Mouse (Mus musculus) midbrain, postnatal 0 days (tissue): ENCODE results near the gene Olfr485. TPM values are rescaled to one million over a fixed set of nuclear protein-coding genes. Genes with fewer than 3 reads are reported as not detected.
"Not testable (repeated sequence)": the region's sequence is repeated elsewhere in the genome, so short reads cannot be mapped to it uniquely, and the experiment has no call there.

ENCODE experiments used
- ATAC-seq: fragments of 200-750 bp; cut with Nextera tagmentation; 2 replicates; pipeline ENCODE4 v1.8.0; 2017; ENCODE audit warnings: moderate number of reproducible peaks, mild to moderate bottlenecking, moderate TSS enrichment, moderate library complexity; ENCODE audit not compliant: low FRiP score
- DNase-seq: peaks from one replicate; pipeline ENCODE4 v3.0.0-alpha.2; 2015; ENCODE audit warnings: low spot score
- H3K27ac ChIP-seq: fragments of 300-500 bp; sonication (generic); 2 replicates; pipeline ENCODE4 v1.5.1; 2014; ENCODE audit warnings: low read depth, mild to moderate bottlenecking, low read length, mixed read lengths
- H3K27me3 ChIP-seq: fragments of 300-500 bp; sonication (generic); 2 replicates; pipeline ENCODE4 v1.6.1; 2014; ENCODE audit warnings: low read length, control low read depth, mixed read lengths; ENCODE audit not compliant: insufficient read depth
- H3K36me3 ChIP-seq: fragments of 300-500 bp; sonication (generic); 2 replicates; pipeline ENCODE4 v1.6.1; 2014; ENCODE audit warnings: low read length, control low read depth, mixed read lengths; ENCODE audit not compliant: insufficient read depth
- H3K4me1 ChIP-seq: fragments of 300-500 bp; sonication (generic); 2 replicates; pipeline ENCODE4 v1.6.1; 2014; ENCODE audit warnings: mild to moderate bottlenecking, control low read depth, antibody characterized with exemption, low read length, mixed read lengths; ENCODE audit not compliant: insufficient read depth
- H3K4me2 ChIP-seq: fragments of 300-500 bp; sonication (generic); 2 replicates; pipeline ENCODE4 v1.6.1; 2014; ENCODE audit warnings: low read depth, mild to moderate bottlenecking, low read length, mixed read lengths; ENCODE audit not compliant: poor library complexity, severe bottlenecking
- H3K4me3 ChIP-seq: fragments of 300-500 bp; sonication (generic); 2 replicates; pipeline ENCODE4 v1.5.1; 2014; ENCODE audit warnings: low read depth, mild to moderate bottlenecking, low read length, moderate library complexity
- H3K9ac ChIP-seq: fragments of 300-500 bp; sonication (generic); replicated peaks from 2 replicates; pipeline ENCODE4 v1.6.1; 2014; ENCODE audit warnings: mild to moderate bottlenecking, low read length, moderate library complexity, mixed read lengths; ENCODE audit not compliant: poor library complexity, severe bottlenecking
- H3K9me3 ChIP-seq: fragments of 300-500 bp; sonication (generic); 2 replicates; pipeline ENCODE4 v1.6.1; 2016; ENCODE audit warnings: low read length, control low read depth
- CTCF ChIP-seq: IDR thresholded peaks from 2 replicates; pipeline ENCODE4 v1.5.1; 2016; ENCODE audit warnings: antibody characterized with exemption, mild to moderate bottlenecking
- WGBS: fragments of 180-500 bp; shearing (Covaris S2); extraction: QIAGEN DNeasy Blood & Tissue Kit; methylation state at CpG from one replicate; pipeline ENCODE4 v1.1.7; 2014; 5-methylcytosine and 5-hydroxymethylcytosine counted together
- polyA plus RNA-seq: library from polyadenylated mRNA; unstranded; fragments of >200 nt; fragmentation: Nextera tagmentation; extraction: Ambion mirVana; gene quantifications from 2 replicates; pipeline ENCODE4 v1.2.1, GENCODE M21; 2015
- total RNA-seq: library from RNA; depleted of rRNA; stranded (reverse); fragments of >200 nt; gene quantifications from 2 replicates; pipeline ENCODE4 v1.2.3, GENCODE M21; 2014; rRNA removed

The Olfr485 gene
- total RNA-seq (not detected in 2 replicates), polyA plus RNA-seq (not detected in 2 replicates)

DNA sequence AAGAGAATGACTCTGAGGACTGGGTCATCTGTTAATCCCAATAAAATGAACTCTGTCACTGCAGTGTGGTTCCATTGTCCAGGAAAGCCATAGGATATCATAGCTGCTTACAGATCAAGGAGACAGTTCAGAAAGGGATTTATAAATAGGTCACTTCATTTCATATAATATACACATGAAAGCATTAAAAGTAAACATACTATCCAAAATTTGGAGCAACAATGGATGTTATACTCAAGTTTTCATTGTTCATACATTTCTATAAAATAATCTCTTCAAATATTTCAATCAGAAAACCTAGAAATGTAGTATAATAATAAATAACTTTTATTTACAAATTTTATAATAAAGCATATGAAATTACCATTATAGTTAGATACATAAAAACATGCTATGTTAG, at the start of gene Olfr485:
Olfr485 (minus strand) TSS at position 101 of the 400 bp plus-strand sequence.
- Histone ChIP-seq H3K4me2 (no peak within 1 kb of the TSS), H3K36me3 (no peaks in the 10 kb centered on the region), H3K27me3 (no peaks in the 10 kb centered on the region), H3K9me3 (no peaks in the 10 kb centered on the region), H3K9ac (no peak within 1 kb of the TSS), H3K4me1 (no peaks in the 10 kb centered on the region), H3K27ac (no peak within 1 kb of the TSS), H3K4me3 (no peak within 1 kb of the TSS)
- ATAC-seq (no peak), DNase-seq (no peak)
- no peak for TF ChIP-seq CTCF

DNA sequence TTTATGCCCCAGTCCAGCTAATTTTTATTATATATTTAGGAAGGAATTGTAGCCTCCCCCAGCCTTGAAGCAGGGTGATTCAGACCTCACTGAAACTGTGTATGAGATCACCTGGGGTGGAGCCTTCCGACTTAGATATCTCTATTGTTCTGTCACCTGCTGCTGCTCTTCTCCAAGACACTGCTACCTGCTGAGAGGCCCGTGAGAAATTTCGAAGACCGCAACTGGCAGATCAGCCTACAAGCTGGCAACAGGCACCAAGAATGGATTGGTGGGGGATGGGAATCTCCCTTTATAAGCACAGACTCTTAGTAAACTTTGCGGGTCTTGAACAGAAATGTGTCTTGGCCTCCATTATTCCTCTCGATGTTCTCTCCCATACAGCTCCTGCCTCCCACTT, 37.3 kb upstream of the Olfr485 start:
- H3K9ac ChIP-seq = no peak overlapping the region

DNA sequence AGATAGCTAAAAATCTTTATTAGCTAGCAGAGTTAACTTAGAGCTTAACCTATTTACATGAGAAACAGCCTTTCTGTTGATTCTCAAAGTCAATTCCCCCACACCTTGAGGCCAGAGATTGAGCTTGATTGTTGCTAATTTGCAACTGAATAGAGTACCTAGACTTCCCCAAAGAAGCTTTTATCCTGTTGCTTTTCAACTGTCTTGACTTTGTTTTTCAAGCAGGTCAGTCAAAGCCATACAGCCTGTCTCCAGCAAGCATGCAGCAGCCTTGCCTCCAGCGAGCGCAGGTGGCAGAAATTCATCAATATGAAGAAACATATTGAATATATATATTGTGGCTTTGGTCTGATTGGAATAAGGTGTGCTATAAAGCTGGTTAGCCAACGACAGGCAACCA, 36.7 kb upstream of the Olfr485 start:
- H3K4me3 ChIP-seq, H3K9me3 ChIP-seq, H3K4me1 ChIP-seq, H3K36me3 ChIP-seq, DNase-seq, ATAC-seq, H3K27me3 ChIP-seq, H3K27ac ChIP-seq, H3K9ac ChIP-seq, H3K4me2 ChIP-seq: not testable (repeated sequence)
- WGBS = 48% methylated on average over 3 of the region's 3 CpGs

More for the DNA sequence above, 37.3 kb upstream of the Olfr485 start:
- Histone ChIP-seq H3K4me2 (no peak overlapping the region), H3K36me3 (no peaks in the 10 kb centered on the region), H3K4me1 (no peaks in the 10 kb centered on the region), H3K27ac (no peak overlapping the region), H3K9me3 (no peaks in the 10 kb centered on the region), H3K27me3 (no peaks in the 10 kb centered on the region), H3K4me3 (no peak overlapping the region)
- no peak for ATAC-seq
- DNase-seq = no peak
- no peak for TF ChIP-seq CTCF
- 48% methylated on average over 6 of the region's 6 CpGs for WGBS

- DNase-seq, H3K9me3 ChIP-seq, H3K9ac ChIP-seq, H3K36me3 ChIP-seq, ATAC-seq, H3K4me3 ChIP-seq, H3K27ac ChIP-seq, H3K27me3 ChIP-seq, H3K4me1 ChIP-seq, H3K4me2 ChIP-seq: not testable (repeated sequence)
- WGBS = 71% methylated on average over 1 of the region's 1 CpGs
Measured at GRCm38 (mm10) chr7:108192714-108193113, 33.0 kb upstream of the Olfr485 start.

GRCm38 (mm10) chr7:108191196-108191595, 31.5 kb upstream of the Olfr485 start:
- not testable (repeated sequence) for ATAC-seq, H3K27me3 ChIP-seq, H3K27ac ChIP-seq, H3K9ac ChIP-seq, H3K4me2 ChIP-seq, H3K4me3 ChIP-seq, H3K36me3 ChIP-seq, H3K9me3 ChIP-seq, DNase-seq, H3K4me1 ChIP-seq
- 38% methylated on average over 2 of the region's 2 CpGs for WGBS

DNA sequence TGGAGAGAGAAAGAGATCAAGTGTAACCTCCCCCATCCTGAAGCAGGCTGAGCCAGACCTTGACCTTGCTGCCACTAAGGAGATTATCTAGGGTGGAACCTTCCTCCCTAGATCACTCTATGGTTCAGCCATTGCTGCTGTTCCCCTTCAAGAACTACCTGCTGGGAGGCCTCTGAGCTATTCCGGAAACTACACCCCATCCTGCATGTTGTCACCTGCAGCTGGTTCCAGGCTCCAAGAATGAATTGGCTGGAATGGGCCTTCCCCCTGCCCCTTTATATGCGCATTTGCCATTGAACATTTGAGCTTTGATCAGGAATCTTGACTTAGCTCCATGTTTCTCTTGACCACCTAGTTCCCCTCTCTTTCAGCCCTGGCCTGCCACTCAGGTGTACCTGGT, 25.6 kb upstream of the Olfr485 start:
- H3K27ac ChIP-seq, DNase-seq: not testable (repeated sequence)

GRCm38 (mm10) chr7:108184401-108184800, 24.7 kb upstream of the Olfr485 start:
- not testable (repeated sequence) for H3K27me3 ChIP-seq, H3K4me1 ChIP-seq, H3K27ac ChIP-seq, H3K9me3 ChIP-seq, H3K4me2 ChIP-seq, ATAC-seq, H3K36me3 ChIP-seq, H3K9ac ChIP-seq, DNase-seq, H3K4me3 ChIP-seq
- 68% methylated on average over 3 of the region's 3 CpGs for WGBS

More for the DNA sequence above, 25.6 kb upstream of the Olfr485 start:
- not testable (repeated sequence) for H3K4me2 ChIP-seq, H3K27me3 ChIP-seq, H3K4me1 ChIP-seq, H3K4me3 ChIP-seq, H3K36me3 ChIP-seq, H3K9me3 ChIP-seq, ATAC-seq, H3K9ac ChIP-seq
- 89% methylated on average over 2 of the region's 2 CpGs for WGBS

- H3K4me1 ChIP-seq, H3K9ac ChIP-seq, H3K27me3 ChIP-seq, H3K9me3 ChIP-seq, DNase-seq, H3K4me3 ChIP-seq, H3K4me2 ChIP-seq, ATAC-seq, H3K27ac ChIP-seq, H3K36me3 ChIP-seq: not testable (repeated sequence)
- WGBS = 100% methylated on average over 1 of the region's 1 CpGs
Measured at GRCm38 (mm10) chr7:108172642-108173041, 13.0 kb upstream of the Olfr485 start, which contains the start of gene Olfr486. Olfr486 (minus strand) TSS chr7:108172742.
